Mouse (Mus musculus): ENCODE data around the gene Irf6. TPM values are rescaled to one million over a fixed set of nuclear protein-coding genes. Genes with fewer than 3 reads are reported as not detected.

Gene Irf6
- total and polyA plus RNA-seq, 3 experiments = 0.15 to 0.19 TPM; not detected in 1

DNA sequence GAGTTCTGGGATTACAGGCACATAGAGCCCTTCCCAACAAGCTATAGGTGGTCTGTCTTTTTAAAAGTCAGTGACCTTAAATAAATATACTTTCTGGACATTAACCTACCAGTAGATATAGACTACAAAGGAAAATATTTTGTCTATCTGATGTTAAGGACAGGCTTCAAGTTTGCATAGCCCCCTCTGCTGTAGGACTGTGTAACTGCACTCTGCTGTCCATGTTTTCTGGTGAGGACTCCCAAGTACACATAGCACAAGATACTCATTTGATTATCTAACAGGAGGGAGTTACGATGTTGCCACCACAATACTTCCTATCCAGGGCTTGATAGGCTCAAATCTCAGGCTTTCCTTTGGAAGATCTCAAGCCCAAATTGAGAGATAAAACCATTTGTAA lies 19.2 kb upstream of the Irf6 start:
- DNase-seq (ENCODE audit: low read depth, low spot score) = peak; percentile 68
- no peak overlapping the region for H3K4me3 ChIP-seq (ENCODE audit: control insufficient read depth in 1 of 2, insufficient read depth in 1 of 2, low read depth in 2 of 2, low read length in 2 of 2)
- peaks cover 0 to 12% of the 10 kb centered on the region in 2 experiments; a peak in 3 of 4 replicates for H3K4me1 ChIP-seq (ENCODE audit: control insufficient read depth in 1 of 2, insufficient read depth in 2 of 2, low read length in 2 of 2)
- no peak overlapping the region for H3K27ac ChIP-seq (ENCODE audit: control insufficient read depth, low read depth, low read length)
- no peak overlapping the region for H3K9ac ChIP-seq (ENCODE audit: control insufficient read depth, low read depth, low read length, poor library complexity, severe bottlenecking)
- H3K79me2 ChIP-seq (ENCODE audit: control insufficient read depth, insufficient read depth, low read length, poor library complexity) = peaks cover 12% of the 10 kb centered on the region
- H3K9me3 ChIP-seq (replicated peaks; ENCODE audit: insufficient read depth, low read length) = no peaks in the 10 kb centered on the region
- peaks cover 4% of the 10 kb centered on the region in 2 experiments; a peak in 3 of 4 replicates for H3K27me3 ChIP-seq (ENCODE audit: control insufficient read depth in 1 of 2, insufficient read depth in 2 of 2, low read length in 2 of 2)
- TF ChIP-seq TBP (IDR thresholded peaks at IDR 0.05; ENCODE audit: low read depth, low read length) (no peak), SMC3 (IDR thresholded peaks at IDR 0.05; ENCODE audit: low read depth, low read length) (peak; percentile 61), TAL1 (IDR thresholded peaks at IDR 0.05; ENCODE audit: low read length) (no peak), CTCF (IDR thresholded peaks at IDR 0.05 in 2 of 3, conservative IDR thresholded peaks at IDR 0.05 in 1 of 3; ENCODE audit: control insufficient read depth in 1 of 3, insufficient read depth in 1 of 3, low read depth in 2 of 3, low read length in 3 of 3, poor library complexity in 1 of 3, severe bottlenecking in 1 of 3) (peak; percentile 35 to 74 (median 56)), GATA1 (IDR thresholded peaks at IDR 0.05; ENCODE audit: low read depth, low read length) (0 out of 2 replicates have a peak, but pooled peaks have one; percentile 13), RAD21 (IDR thresholded peaks at IDR 0.05; ENCODE audit: low read depth, low read length) (peak; percentile 22)
- peaks cover 0 to 10% of the 10 kb centered on the region in 2 experiments; a peak in 2 of 4 replicates for H3K36me3 ChIP-seq (ENCODE audit: control insufficient read depth in 1 of 2, insufficient read depth in 2 of 2, low read length in 2 of 2)

DNA sequence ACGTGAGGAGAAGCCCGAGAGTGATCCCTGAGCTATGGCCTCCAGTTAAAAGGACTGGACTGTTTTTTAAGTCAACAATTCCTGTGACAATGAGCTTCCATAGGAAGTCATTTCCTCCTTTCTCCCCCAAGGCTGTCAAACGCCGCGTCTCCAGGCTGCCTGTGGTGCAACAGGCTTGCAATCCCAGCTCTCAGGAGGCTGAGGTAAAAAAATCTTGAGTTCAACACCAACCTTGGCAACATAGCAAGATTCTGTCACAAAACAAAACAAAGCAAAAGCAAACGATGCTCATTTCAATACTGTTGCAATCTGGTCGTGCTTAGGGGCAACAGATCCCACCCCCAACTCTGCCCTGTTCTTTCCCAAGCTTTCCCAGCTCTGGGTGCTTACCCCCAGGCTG lies 14.8 kb upstream of the Irf6 start:
- Histone ChIP-seq H3K27me3 (ENCODE audit: control insufficient read depth in 1 of 2, insufficient read depth in 2 of 2, low read length in 2 of 2) (peaks cover 6 to 8% of the 10 kb centered on the region in 2 experiments), H3K79me2 (ENCODE audit: control insufficient read depth, insufficient read depth, low read length, poor library complexity) (no peaks in the 10 kb centered on the region), H3K4me3 (ENCODE audit: control insufficient read depth in 1 of 2, insufficient read depth in 1 of 2, low read depth in 2 of 2, low read length in 2 of 2) (no peak overlapping the region), H3K9me3 (replicated peaks; ENCODE audit: insufficient read depth, low read length) (no peaks in the 10 kb centered on the region), H3K9ac (ENCODE audit: control insufficient read depth, low read depth, low read length, poor library complexity, severe bottlenecking) (no peak overlapping the region), H3K27ac (ENCODE audit: control insufficient read depth, low read depth, low read length) (no peak overlapping the region), H3K36me3 (ENCODE audit: control insufficient read depth in 1 of 2, insufficient read depth in 2 of 2, low read length in 2 of 2) (no peaks in the 10 kb centered on the region), H3K4me1 (ENCODE audit: control insufficient read depth in 1 of 2, insufficient read depth in 2 of 2, low read length in 2 of 2) (no peaks in the 10 kb centered on the region)
- TF ChIP-seq BHLHE40 (IDR thresholded peaks at IDR 0.05; ENCODE audit: borderline replicate concordance, low read depth, low read length) (no peak), CHD1 (IDR thresholded peaks at IDR 0.05; ENCODE audit: low read depth, low read length) (no peak)
- no peak for DNase-seq (ENCODE audit: low read depth, low spot score)

DNA sequence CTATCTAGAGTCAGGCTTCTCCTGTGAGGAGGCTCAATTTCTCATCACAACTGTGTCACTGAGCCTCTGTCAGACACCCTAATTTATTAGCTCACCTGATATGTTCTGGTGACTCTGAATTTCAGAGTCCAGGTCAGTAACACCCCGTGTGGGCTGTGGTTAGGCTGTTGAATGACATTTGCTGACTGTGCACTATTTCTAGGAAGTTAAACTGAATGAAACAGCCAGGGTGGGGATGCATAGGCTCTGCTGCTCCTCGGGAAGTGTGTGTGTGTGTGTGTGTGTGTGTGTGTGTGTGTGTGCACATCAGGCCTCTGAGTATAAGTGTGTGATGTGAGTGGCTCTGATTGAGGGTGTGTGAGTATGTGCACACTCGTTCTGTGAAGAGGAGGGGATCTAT lies 14.2 kb upstream of the Irf6 start:
- no peak for TF ChIP-seq TCF12 (IDR thresholded peaks at IDR 0.05; ENCODE audit: low read depth, low read length)
- TF ChIP-seq MYB (IDR thresholded peaks at IDR 0.05; ENCODE audit: low read depth, low read length) = no peak
- TF ChIP-seq MAFK (IDR thresholded peaks at IDR 0.05; ENCODE audit: borderline replicate concordance, low read depth, low read length) = peak; percentile 73; the same call in 1 of the 2 replicates
- no peak for TF ChIP-seq CHD2 (IDR thresholded peaks at IDR 0.05; ENCODE audit: low read length)
- H3K4me1 ChIP-seq (ENCODE audit: control insufficient read depth in 1 of 2, insufficient read depth in 2 of 2, low read length in 2 of 2) = no peaks in the 10 kb centered on the region
- peaks cover 7 to 8% of the 10 kb centered on the region in 2 experiments for H3K27me3 ChIP-seq (ENCODE audit: control insufficient read depth in 1 of 2, insufficient read depth in 2 of 2, low read length in 2 of 2)
- DNase-seq (ENCODE audit: low read depth, low spot score) = no peak
- no peak overlapping the region for H3K9ac ChIP-seq (ENCODE audit: control insufficient read depth, low read depth, low read length, poor library complexity, severe bottlenecking)
- H3K79me2 ChIP-seq (ENCODE audit: control insufficient read depth, insufficient read depth, low read length, poor library complexity) = no peaks in the 10 kb centered on the region
- no peaks in the 10 kb centered on the region for H3K9me3 ChIP-seq (replicated peaks; ENCODE audit: insufficient read depth, low read length)
- no peak overlapping the region for H3K4me3 ChIP-seq (ENCODE audit: control insufficient read depth in 1 of 2, insufficient read depth in 1 of 2, low read depth in 2 of 2, low read length in 2 of 2)
- H3K27ac ChIP-seq (ENCODE audit: control insufficient read depth, low read depth, low read length) = no peak overlapping the region
- no peaks in the 10 kb centered on the region for H3K36me3 ChIP-seq (ENCODE audit: control insufficient read depth in 1 of 2, insufficient read depth in 2 of 2, low read length in 2 of 2)
